Mouse (Mus musculus) frontal cortex, postnatal 10 days (tissue): ENCODE measurements around the gene Amigo3.

Experiments
- DNase-seq, 2 experiments: peaks; one replicate each; pipeline ENCODE4 v3.0.0; 2022; ENCODE audit warnings: low spot score in 2 of 2, mixed read lengths in 1 of 2

Gene Amigo3

GRCm38 (mm10) chr9:108052411-108052810 lies 548 bp upstream of the Amigo3 start:
- DNase-seq = no peak

DNA sequence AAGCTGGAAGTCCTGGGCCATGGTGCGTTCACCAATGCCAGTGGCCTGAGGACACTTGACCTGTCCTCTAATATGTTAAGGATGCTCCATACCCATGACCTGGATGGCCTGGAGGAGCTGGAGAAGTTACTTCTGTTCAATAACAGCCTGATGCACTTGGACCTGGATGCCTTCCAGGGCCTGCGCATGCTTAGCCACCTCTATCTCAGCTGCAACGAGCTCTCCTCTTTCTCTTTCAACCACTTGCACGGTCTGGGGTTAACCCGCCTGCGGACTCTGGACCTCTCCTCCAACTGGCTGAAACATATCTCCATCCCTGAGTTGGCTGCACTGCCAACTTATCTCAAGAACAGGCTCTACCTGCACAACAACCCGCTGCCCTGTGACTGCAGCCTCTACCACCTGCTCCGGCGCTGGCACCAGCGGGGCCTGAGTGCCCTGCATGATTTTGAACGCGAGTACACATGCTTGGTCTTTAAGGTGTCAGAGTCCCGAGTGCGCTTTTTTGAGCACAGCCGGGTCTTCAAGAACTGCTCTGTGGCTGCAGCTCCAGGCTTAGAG lies 786 bp downstream of the Amigo3 start:
- DNase-seq = no peak

GRCm38 (mm10) chr9:108054331-108055040 lies 1.5 kb downstream of the Amigo3 start:
- no peak for DNase-seq

DNA sequence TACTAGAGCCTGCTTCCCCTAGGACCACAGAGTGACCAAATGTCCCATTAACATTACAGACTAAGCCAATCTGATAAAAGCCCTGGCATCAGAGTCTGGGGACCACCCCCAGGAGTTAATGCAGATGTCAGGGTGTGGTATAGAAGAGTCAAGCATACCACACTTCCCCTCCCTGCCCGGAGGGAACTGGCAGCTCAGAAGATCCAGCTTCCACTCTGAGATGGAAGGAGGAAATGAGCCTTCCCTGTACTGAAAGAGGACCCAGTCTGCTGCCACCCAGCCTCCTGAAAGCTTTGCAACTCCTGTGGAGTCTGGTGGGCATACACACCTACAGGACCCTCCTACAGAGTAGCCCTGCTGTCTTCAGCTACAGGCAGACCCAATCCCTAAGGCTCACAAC lies 2.1 kb downstream of the Amigo3 start:
- no peak for DNase-seq

DNA sequence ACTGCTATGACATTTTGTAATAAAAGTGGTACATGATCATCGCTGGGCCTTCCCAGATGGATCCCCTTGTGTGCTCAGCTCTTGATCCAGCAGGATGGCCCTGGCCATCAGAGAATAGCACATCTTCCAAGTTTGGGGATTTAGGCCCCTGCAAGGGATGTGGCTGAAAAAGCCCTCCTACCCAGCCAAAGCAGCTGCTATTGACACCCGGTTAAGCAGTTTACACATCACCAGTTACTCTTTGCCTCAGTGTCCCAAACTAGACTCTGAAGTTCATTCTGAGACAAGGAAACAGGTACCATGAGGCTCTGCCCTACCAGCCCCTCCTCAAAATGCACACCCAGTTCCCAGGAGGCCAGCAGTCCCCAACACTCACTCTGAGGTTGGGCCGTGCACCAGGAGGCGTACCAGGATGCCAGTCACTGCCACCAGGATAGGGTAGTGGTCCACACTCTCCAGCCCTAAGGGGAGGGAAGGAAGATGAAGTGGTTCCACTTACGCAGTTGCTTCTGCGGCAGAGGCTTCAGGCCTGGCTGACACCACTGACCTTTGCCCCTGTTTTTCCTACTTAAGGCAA lies 2.8 kb downstream of the Amigo3 start:
- no peak for DNase-seq

- DNase-seq = no peak
Measured at GRCm38 (mm10) chr9:108056361-108057261, 3.7 kb downstream of the Amigo3 start.

DNA sequence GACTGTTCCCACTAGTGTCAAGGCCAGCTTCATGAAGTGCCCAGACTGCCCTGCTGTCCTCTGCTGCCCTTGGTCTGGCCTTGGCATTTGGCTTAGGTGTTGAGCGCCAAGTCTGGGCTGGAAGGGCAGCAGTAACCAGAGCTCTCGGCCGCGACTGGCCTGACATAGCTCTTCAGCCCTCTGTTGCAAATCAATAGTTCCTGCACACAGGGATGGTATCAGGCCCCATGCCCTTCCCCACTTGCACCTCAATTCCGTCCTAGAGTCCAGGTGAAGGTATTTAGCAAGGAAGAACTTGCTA lies 4.3 kb downstream of the Amigo3 start:
- DNase-seq = no peak

- no peak for DNase-seq
Measured at GRCm38 (mm10) chr9:108058291-108058690, 5.3 kb downstream of the Amigo3 start.

DNA sequence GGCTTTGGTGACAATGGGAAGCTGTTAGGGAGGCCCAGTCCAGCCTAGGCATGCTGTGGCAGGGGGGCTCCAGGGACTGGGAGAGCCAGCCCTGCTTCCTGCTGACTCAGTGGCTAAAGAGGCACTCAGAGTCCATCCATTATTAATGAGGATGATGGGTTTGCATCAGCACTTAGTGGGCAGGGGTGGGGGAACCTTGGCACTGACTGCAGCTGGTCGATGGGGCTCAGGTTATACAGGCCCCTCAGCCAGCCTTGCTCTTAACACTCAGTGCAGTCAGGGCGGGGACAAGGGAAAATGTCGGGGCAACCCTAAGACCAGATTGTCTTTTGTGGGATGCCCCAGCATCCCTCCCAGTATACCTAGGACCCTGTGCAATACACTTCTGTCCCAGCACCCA lies 9.2 kb downstream of the Amigo3 start:
- DNase-seq = no peak

GRCm38 (mm10) chr9:108063361-108063760 lies 10.4 kb downstream of the Amigo3 start:
- DNase-seq = no peak

GRCm38 (mm10) chr9:108065491-108066011 lies 12.6 kb downstream of the Amigo3 start:
- peak in 1 of 2 experiments; percentile 64 for DNase-seq

GRCm38 (mm10) chr9:108067199-108067598 lies 14.2 kb downstream of the Amigo3 start:
- DNase-seq = no peak

DNA sequence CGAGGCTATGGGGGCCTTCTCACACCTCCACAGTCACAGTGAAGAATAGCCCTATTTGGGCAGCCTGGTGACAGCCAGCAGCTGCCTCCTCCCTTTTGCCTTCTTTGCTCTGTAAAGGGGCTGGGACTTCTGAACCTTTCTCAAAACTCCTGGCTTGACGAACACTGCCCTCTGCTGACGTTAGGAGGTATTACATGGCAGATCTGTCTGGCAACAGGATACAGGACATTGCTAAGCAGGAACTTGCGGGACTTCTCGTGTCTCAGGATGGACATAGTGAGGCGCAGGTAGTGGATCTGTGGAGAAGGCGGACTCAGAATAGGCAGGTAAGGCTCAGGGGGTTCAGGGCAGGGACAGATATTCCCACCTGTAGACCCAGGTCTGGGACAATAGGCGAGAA lies 14.9 kb downstream of the Amigo3 start:
- peak in 1 of 2 experiments; percentile 74 for DNase-seq

DNA sequence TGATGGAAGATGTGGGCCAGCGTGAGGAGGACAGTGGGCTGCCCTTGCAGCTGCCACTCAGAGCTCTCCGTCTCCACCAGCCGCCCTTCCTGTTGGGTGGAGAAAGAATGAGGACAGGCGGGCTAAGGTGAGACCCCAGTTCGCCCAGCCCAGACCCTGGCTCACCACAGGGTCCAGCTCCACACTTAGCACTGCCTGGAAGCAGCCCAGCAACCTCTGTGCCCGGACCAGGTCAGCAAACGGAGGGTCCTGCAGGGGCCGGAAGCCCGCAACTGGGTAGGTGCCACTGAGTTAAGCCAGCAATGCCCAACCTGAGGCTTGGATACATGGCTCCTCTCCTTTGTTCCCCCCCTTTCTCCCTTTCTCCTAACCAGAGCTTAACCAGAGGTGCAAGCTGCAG lies 16.0 kb downstream of the Amigo3 start:
- no peak for DNase-seq

DNA sequence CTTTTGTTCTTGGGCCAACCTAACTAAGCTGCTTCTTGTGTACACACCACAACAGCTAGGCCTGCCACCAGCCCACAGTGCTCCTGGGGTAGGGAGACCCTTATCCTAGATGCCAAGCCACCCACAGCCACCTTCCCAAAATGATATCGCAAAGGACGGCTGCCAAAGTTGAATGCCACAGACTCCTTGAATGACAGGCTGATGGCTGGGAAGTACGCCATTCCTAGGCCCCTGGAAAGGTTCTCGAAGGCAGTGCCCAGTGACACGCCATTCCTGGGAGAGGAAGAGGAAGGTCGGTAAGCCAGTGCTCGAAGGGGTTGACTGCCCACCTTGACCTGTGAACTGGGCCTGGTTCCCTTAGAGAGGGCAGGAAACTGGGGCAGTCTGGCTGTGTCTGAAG lies 16.6 kb downstream of the Amigo3 start:
- no peak for DNase-seq

DNA sequence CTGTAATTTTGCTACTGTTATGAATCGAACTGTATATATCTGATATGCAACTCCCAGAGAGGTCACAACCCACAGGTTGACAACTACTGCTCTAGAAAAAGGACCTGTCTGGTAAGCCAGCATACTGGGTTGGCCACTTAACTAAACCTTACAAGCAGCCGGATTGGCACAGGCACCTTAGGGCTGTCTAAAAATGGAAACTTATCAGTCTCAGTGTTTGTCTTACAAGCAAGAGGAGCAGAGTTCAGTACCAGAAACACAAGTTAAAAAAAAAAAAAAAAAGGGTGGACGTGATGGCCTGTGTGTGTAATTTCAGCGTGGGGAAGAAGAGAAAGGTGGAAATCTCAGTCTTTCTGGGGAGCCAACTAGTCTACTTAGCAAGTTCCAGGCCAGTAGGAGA lies 18.8 kb downstream of the Amigo3 start:
- DNase-seq = no peak

DNA sequence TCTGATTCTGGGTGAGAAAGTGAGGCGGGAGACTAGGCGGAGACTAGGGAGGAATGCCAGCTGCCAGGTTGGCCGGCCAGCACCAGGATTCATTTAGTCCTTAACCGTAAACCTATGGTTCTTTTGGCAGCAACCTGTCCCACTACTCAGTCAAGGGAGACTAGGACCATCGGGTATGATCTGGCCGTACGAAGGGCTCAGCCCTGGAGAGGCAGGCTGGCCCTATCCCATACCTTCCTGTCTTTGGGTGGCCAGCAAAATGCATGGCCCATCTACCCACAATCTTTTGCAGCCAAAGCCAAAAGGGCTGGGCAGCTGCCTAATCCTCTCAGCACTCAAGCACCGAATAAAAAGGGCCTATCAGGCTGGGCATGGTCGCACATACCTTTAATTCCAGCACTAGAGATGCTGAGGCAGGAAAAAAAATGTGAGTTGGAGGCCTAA lies 19.5 kb downstream of the Amigo3 start:
- no peak for DNase-seq

GRCm38 (mm10) chr9:108073141-108073930 lies 20.4 kb downstream of the Amigo3 start:
- no peak for DNase-seq

DNA sequence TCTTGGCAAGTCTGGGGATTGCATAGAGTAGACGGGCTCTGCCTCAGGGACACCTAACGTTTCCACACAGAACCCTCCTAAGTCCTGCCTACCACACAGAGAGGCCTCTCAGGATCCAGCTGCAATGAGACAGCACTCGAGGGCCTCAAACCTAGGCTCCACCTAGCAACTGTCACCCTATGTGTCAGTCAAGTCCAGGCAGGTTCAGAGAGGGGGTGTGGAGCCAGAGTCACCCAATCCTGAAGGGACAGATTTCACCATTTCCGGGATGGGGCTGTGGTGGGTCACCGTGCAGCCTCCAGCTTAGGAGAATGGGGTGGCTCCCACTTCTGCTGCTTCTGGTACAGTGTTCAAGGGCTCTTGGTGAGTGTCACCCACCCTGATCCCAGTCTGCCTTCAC lies 27.2 kb downstream of the Amigo3 start, which contains the start of gene Mst1:
Mst1 (plus strand) TSS at position 269 of the 400 bp plus-strand sequence.
- no peak for DNase-seq

DNA sequence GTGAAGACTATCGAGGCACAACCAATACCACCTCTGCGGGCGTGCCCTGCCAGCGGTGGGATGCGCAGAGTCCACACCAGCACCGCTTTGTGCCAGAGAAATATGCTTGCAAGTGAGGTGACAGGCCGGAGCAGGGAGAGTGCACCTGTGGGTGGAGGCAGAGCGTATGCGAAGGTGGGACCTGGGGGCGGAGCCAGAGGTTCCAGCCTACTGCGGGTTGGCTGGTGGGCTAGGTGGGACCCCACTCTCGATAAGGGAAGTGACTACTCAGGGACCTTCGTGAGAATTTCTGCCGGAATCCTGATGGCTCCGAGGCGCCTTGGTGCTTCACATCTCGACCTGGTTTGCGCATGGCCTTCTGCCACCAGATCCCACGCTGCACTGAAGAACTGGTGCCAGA lies 29.6 kb downstream of the Amigo3 start:
- no peak for DNase-seq

DNA sequence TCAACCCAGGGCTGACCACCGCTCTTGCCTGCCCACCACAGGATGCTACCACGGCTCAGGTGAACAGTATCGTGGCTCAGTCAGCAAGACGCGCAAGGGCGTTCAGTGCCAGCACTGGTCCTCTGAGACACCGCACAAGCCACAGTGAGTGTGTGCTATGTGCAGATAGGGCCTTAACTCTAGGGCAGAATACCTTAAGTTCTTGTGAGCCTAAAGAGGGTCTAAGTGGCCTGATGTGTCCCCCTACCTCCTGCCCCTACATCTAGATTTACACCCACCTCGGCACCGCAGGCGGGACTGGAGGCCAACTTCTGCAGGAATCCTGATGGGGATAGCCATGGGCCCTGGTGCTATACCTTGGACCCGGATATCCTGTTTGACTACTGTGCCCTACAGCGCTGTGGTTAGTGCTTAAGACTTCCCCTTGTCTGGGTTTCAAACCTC lies 30.1 kb downstream of the Amigo3 start, which contains the start of gene Rnf123:
Rnf123 (minus strand) TSS at position 359 of the 444 bp plus-strand sequence.
- DNase-seq = no peak
